Mouse (Mus musculus) heart, embryonic 16.5 days (tissue): Measurements from ENCODE around the gene Zer1. TPM values are rescaled to one million over a fixed set of nuclear protein-coding genes. Genes with fewer than 3 reads are reported as not detected.
"Not testable (repeated sequence)": the region's sequence is repeated elsewhere in the genome, so short reads cannot be mapped to it uniquely, and the experiment has no call there.

Experiments used
- ATAC-seq: fragments of 200-750 bp; cut with Nextera tagmentation; replicated peaks from 2 replicates; pipeline ENCODE4 v1.8.0; 2017; ENCODE audit warnings: moderate number of reproducible peaks; ENCODE audit not compliant: insufficient read depth, low FRiP score; ENCODE audit errors: extremely low read depth
- H3K27ac ChIP-seq: fragments of 300-500 bp; sonication (generic); 2 replicates; pipeline ENCODE4 v1.5.1; 2014; ENCODE audit warnings: mild to moderate bottlenecking, low read length, control low read depth, moderate library complexity
- H3K27me3 ChIP-seq: fragments of 300-500 bp; sonication (generic); 2 replicates; pipeline ENCODE4 v1.6.1; 2014; ENCODE audit warnings: low read length, mixed read lengths; ENCODE audit not compliant: control insufficient read depth, insufficient read depth
- H3K36me3 ChIP-seq: fragments of 300-500 bp; sonication (generic); 2 replicates; pipeline ENCODE4 v1.6.1; 2014; ENCODE audit not compliant: control insufficient read depth, insufficient read depth
- H3K4me1 ChIP-seq: fragments of 300-500 bp; sonication (generic); 2 replicates; pipeline ENCODE4 v1.6.1; 2014; ENCODE audit warnings: low read length, mixed read lengths; ENCODE audit not compliant: control insufficient read depth, insufficient read depth
- H3K4me2 ChIP-seq: fragments of 300-500 bp; sonication (generic); 2 replicates; pipeline ENCODE4 v1.6.1; 2014; ENCODE audit warnings: low read depth, mild to moderate bottlenecking, control low read depth, low read length
- H3K4me3 ChIP-seq: fragments of 300-500 bp; sonication (generic); 2 replicates; pipeline ENCODE4 v1.5.1; 2014; ENCODE audit warnings: mild to moderate bottlenecking, control low read depth, low read length
- H3K9ac ChIP-seq: fragments of 300-500 bp; sonication (generic); 2 replicates; pipeline ENCODE4 v1.6.1; 2014; ENCODE audit warnings: low read length, control low read depth
- H3K9me3 ChIP-seq: fragments of 300-500 bp; sonication (generic); replicated peaks from 2 replicates; pipeline ENCODE4 v1.6.1; 2016; ENCODE audit warnings: low read length; ENCODE audit not compliant: control insufficient read depth
- whole genome bisulfite sequencing: fragments of 180-500 bp; shearing (Covaris S2); extraction: QIAGEN DNeasy Blood & Tissue Kit; methylation state at CpG from one replicate; pipeline ENCODE4 v1.1.7; 2014; 5-methylcytosine and 5-hydroxymethylcytosine counted together
- polyA plus RNA-seq: library from polyadenylated mRNA; unstranded; fragments of >200 nt; fragmentation: Nextera tagmentation; extraction: Ambion mirVana; gene quantifications from 2 replicates; pipeline ENCODE4 v1.2.1, GENCODE M21; 2015

Gene Zer1
- polyA plus RNA-seq, 1 experiment from 2014 or later, result 5.7 TPM

GRCm38 (mm10) chr2:30152616-30153015, 28.2 kb upstream of the Zer1 start:
- H3K9me3 ChIP-seq, result no peaks in the 10 kb centered on the region
- H3K4me3 ChIP-seq, result no peak overlapping the region
- ATAC-seq, result no peak
- WGBS, result 76% methylated on average over 8 of the region's 8 CpGs
- peaks cover 32% of the 10 kb centered on the region for H3K36me3 ChIP-seq
- no peaks in the 10 kb centered on the region for H3K27me3 ChIP-seq
- no peak overlapping the region for H3K4me2 ChIP-seq
- H3K27ac ChIP-seq, result no peak overlapping the region
- H3K4me1 ChIP-seq, result no peaks in the 10 kb centered on the region
- no peak overlapping the region for H3K9ac ChIP-seq

DNA sequence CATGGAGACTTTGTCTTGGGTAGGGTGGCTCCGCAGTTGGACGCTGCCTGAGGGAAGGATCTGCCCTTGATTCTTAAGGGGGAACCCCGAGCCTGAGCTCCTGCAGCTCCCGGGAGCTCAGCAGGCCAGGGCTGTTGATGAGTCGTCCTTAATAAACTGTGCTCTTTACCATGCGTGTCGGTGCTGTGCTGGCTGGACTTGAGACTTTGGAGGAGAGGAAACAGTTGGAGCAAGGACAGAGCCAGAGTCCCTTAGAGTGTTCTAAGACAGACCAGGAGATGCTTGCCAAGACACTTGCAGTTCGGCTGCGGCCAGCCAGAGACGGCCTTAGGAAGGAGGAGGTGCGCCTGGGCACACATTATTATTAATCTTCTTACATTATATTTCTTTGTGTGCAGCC, 27.5 kb upstream of the Zer1 start:
- WGBS, result 79% methylated on average over 11 of the region's 11 CpGs
- peaks cover 39% of the 10 kb centered on the region for H3K36me3 ChIP-seq

DNA sequence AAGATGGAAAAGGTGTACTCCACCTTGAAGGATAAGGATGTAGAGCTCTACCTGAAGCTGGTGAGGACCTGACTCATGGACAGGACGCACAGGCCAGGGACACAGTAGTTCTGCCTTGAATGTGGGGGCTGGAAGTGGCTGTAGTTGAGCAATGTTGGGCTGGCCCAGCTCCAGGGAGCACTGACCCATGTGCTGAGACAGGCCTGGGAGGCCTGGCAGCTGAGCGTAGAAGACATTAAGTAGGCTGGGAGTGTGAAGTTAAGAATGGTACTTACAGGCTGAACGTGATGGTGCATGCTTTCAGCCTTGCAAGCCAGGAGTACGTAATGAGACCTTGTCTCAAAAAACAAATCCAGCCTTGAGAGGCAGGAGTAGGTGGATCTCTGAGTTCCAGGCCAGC, 23.1 kb upstream of the Zer1 start:
- 78% methylated on average over 4 of the region's 4 CpGs for WGBS
- H3K36me3 ChIP-seq, result peaks cover 63% of the 10 kb centered on the region
- ATAC-seq, result no peak

More for the DNA sequence above, 27.5 kb upstream of the Zer1 start:
- no peak overlapping the region for H3K4me3 ChIP-seq
- ATAC-seq, result no peak
- no peaks in the 10 kb centered on the region for H3K27me3 ChIP-seq
- H3K4me2 ChIP-seq, result no peak overlapping the region
- no peaks in the 10 kb centered on the region for H3K9me3 ChIP-seq
- no peak overlapping the region for H3K9ac ChIP-seq
- H3K27ac ChIP-seq, result no peak overlapping the region
- no peaks in the 10 kb centered on the region for H3K4me1 ChIP-seq

GRCm38 (mm10) chr2:30144436-30144835, 20.1 kb upstream of the Zer1 start:
- no peak for ATAC-seq
- Histone ChIP-seq H3K36me3 (peaks cover 66% of the 10 kb centered on the region), H3K4me2 (no peak overlapping the region), H3K27ac (no peak overlapping the region), H3K4me1 (no peaks in the 10 kb centered on the region), H3K27me3 (no peaks in the 10 kb centered on the region), H3K9me3 (no peaks in the 10 kb centered on the region), H3K9ac (no peak overlapping the region), H3K4me3 (no peak overlapping the region)
- 95% methylated on average over 4 of the region's 4 CpGs for WGBS

More for the DNA sequence above, 23.1 kb upstream of the Zer1 start:
- Histone ChIP-seq H3K27ac (no peak overlapping the region), H3K27me3 (no peaks in the 10 kb centered on the region), H3K4me2 (no peak overlapping the region), H3K9me3 (no peaks in the 10 kb centered on the region), H3K9ac (no peak overlapping the region), H3K4me1 (no peaks in the 10 kb centered on the region), H3K4me3 (no peak overlapping the region)

GRCm38 (mm10) chr2:30140021-30140420, 15.6 kb upstream of the Zer1 start:
- H3K36me3 ChIP-seq, result peaks cover 38% of the 10 kb centered on the region
- not testable (repeated sequence) for ATAC-seq

DNA sequence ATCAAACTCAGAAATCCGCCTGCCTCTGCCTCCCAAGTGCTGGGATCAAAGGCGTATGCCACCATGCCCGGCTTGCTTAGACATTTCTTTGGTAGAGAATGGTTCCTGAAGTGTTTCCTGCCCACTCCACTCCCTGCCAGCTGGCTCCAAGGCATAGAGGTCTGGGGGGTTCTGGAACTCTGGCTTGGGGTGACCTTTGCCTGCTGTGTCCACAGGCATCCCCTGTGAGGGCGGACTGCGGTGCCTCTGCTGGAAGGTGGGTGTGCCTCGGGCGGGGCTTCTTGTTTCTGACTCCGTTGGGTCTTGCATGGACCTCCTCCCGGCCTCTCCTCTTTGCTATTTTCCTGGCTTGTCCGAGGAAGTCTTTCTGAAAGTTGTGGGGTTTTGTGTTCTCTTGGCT, 12.1 kb upstream of the Zer1 start:
- Histone ChIP-seq H3K9ac (no peak overlapping the region), H3K27me3 (no peaks in the 10 kb centered on the region), H3K4me3 (no peak overlapping the region), H3K36me3 (peaks cover 14% of the 10 kb centered on the region; the same call in 1 of the 2 replicates), H3K4me2 (no peak overlapping the region), H3K4me1 (peaks cover 19% of the 10 kb centered on the region), H3K9me3 (no peaks in the 10 kb centered on the region), H3K27ac (no peak overlapping the region)
- no peak for ATAC-seq
- 82% methylated on average over 10 of the region's 10 CpGs for WGBS

More at GRCm38 (mm10) chr2:30140021-30140420, 15.6 kb upstream of the Zer1 start:
- H3K9ac ChIP-seq, H3K9me3 ChIP-seq, H3K27ac ChIP-seq, H3K4me2 ChIP-seq, H3K4me1 ChIP-seq, H3K4me3 ChIP-seq, H3K27me3 ChIP-seq: not testable (repeated sequence)
- WGBS, result 86% methylated on average over 4 of the region's 4 CpGs

DNA sequence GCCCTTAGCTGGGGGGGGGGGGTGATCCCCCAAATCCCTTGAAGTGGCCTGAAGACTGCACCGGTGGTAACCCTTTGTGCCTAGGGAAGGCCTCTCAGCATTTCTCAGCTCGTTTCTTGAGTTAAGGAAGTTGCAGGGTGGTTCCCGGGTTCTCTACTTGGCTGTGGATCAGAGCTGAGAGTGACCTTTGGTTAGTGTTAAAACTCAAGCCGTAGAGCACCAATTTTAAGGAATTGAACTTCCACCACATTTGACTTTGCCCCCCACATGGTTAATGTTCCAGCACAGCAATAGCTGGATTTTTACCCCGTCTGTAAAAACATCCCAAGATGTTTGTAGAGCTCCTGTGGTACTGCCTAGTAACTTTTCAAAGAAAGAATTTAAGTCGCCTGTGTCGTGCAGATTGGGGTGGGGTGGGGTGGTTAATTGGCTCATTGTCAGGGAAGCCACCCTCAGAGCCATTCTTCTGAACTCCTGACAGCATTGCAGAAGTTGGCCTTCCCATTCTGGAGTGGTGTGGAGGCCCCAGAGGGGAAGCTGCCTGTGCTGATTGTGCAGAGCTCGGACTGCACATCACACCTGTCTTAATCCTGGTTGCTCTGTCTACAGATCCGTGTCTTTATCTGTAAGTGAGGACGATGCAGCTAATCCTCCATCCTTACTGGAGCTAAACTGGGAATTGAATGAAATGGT, 10.7 kb upstream of the Zer1 start:
- peaks cover 4% of the 10 kb centered on the region; the same call in 1 of the 2 replicates for H3K36me3 ChIP-seq
- 57% methylated on average over 10 of the region's 10 CpGs for WGBS
- no peak for ATAC-seq
- H3K4me3 ChIP-seq, result peak overlapping the region; percentile 97
- H3K9me3 ChIP-seq, result no peaks in the 10 kb centered on the region
- peaks cover 19% of the 10 kb centered on the region for H3K4me1 ChIP-seq
- H3K4me2 ChIP-seq, result peak overlapping the region; percentile 77
- peak overlapping the region; percentile 93 for H3K27ac ChIP-seq
- H3K9ac ChIP-seq, result peak overlapping the region; percentile 93
- no peaks in the 10 kb centered on the region for H3K27me3 ChIP-seq

DNA sequence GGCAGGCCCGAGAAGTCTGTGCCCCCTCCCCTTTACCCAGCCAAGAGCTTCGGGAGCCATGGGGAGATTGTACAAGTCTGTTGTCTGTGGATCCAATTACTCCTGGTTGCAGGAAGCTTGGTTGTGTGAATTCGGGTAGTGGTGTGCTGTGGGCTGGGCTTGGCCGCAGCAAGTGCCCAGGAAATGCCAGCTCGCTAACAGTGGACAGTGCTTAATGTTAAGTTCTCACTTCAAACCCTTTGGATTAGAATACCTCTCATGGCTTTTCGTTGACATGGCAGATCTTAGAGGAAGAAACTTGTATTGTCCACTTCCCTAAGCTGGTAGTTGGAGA, 10.0 kb upstream of the Zer1 start:
- H3K4me1 ChIP-seq, result peaks cover 19% of the 10 kb centered on the region
- H3K27ac ChIP-seq, result peak overlapping the region; percentile 93
- H3K4me3 ChIP-seq, result peak overlapping the region; percentile 97
- no peak for ATAC-seq
- peak overlapping the region; percentile 77 for H3K4me2 ChIP-seq
- WGBS, result 17% methylated on average over 6 of the region's 6 CpGs
- H3K36me3 ChIP-seq, result peaks cover 3% of the 10 kb centered on the region; the same call in 1 of the 2 replicates
- peak overlapping the region; percentile 93 for H3K9ac ChIP-seq
- no peaks in the 10 kb centered on the region for H3K27me3 ChIP-seq
- H3K9me3 ChIP-seq, result no peaks in the 10 kb centered on the region

GRCm38 (mm10) chr2:30133613-30134377, 9.4 kb upstream of the Zer1 start, which contains the start of gene Tbc1d13:
Gene Tbc1d13 (plus strand): TSS chr2:30133746.
- peak within 1 kb of the TSS; percentile 93 for H3K9ac ChIP-seq
- no peaks in the 10 kb centered on the region for H3K9me3 ChIP-seq
- peak within 1 kb of the TSS; percentile 97 for H3K4me3 ChIP-seq
- H3K4me2 ChIP-seq, result peak within 1 kb of the TSS; percentile 77
- no peaks in the 10 kb centered on the region for H3K27me3 ChIP-seq
- H3K4me1 ChIP-seq, result peaks cover 19% of the 10 kb centered on the region
- under 1% methylated on average over 44 of the region's 46 CpGs for WGBS
- peaks cover 3% of the 10 kb centered on the region; the same call in 1 of the 2 replicates for H3K36me3 ChIP-seq
- peak within 1 kb of the TSS; percentile 93 for H3K27ac ChIP-seq
- ATAC-seq, result peak; percentile 96
